In the genomic region with DNA sequence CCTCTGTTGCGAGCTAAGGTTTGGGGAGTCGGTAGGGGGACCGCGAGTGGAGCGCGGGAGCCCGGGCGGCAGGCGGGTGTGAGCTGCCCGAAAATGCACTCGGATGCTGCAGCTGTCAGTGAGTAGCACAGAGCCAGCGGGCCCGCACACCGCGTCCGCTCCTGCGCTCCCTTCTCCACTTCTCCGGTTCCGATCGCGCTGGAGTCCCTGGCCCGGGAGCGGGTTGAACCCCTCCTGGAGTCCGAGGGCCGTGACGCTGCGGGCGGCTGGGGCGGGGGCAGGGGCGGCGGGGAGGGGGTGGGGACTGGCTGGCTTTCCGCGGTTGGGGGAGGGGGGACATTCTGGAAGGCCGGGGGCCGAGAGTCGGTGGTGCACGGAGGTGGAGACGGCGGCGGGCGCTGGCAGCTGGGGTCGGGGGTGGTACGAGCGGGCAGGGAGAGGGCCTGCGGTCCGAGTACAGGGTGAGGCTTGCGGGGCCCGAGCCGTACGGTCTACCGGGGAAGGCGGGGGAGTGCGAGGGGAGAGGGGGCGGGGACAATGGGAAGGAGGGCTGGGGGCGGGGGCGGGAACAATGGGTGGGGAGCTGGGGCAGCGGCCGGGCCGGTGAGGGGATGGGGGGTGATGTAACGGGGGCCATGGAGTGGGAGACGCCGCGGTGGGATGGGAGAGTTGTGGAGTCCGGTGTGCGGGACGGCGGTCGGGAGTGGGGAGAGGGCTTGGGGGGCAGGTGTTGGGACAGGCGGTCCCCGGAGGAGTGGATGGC, we compare ENCODE assay signal across 8 mouse cellular contexts. TPM values are rescaled to one million over a fixed set of nuclear protein-coding genes. Genes with fewer than 3 reads are reported as not detected.
DNase-seq lines count a peak whose midpoint lies in the region; ATAC-seq and TF ChIP-seq lines count a peak whose summit lies in the region.

No protein-coding gene starts in this region.

- TF ChIP-seq POLR2A in kidney, adult 2 months (IDR thresholded peaks at IDR 0.05; ENCODE audit: low read depth, low read length): peak; percentile 26

- peaks cover 5% of the 10 kb centered on the region for H3K4me1 ChIP-seq in kidney, adult 2 months (ENCODE audit: control insufficient read depth, insufficient read depth, low read length)
- H3K4me1 ChIP-seq in G1E (ENCODE audit: insufficient read depth, low read depth, low read length): peaks cover 29% of the 10 kb centered on the region
- H3K4me1 ChIP-seq in embryonic facial prominence, embryonic 12.5 days: peaks cover 3% of the 10 kb centered on the region; the same call in 1 of the 2 replicates
- peaks cover 11% of the 10 kb centered on the region for H3K4me1 ChIP-seq in intestine, embryonic 14.5 days (replicated peaks; ENCODE audit: control insufficient read depth, insufficient read depth, low read length)

- H3K9ac ChIP-seq in embryonic facial prominence, embryonic 12.5 days: peak overlapping the region; percentile 70
- peak overlapping the region; percentile 66 for H3K9ac ChIP-seq in intestine, embryonic 14.5 days (ENCODE audit: low read length)

- no peak for ATAC-seq in G1E (ENCODE audit: extremely low read depth, insufficient number of reproducible peaks, low FRiP score, poor library complexity, severe bottlenecking)
- ATAC-seq in embryonic facial prominence, embryonic 12.5 days (ENCODE audit: insufficient number of reproducible peaks, insufficient read depth, low FRiP score, low TSS enrichment): peak; percentile 30
- peak; percentile 69 for ATAC-seq in intestine, embryonic 14.5 days (replicated peaks; ENCODE audit: low FRiP score, low TSS enrichment, low read depth)

- no peaks in the 10 kb centered on the region for H3K9me3 ChIP-seq in G1E (replicated peaks)
- no peaks in the 10 kb centered on the region for H3K9me3 ChIP-seq in embryonic facial prominence, embryonic 12.5 days
- no peaks in the 10 kb centered on the region for H3K9me3 ChIP-seq in intestine, embryonic 14.5 days (ENCODE audit: control insufficient read depth, low read length)

- no peak for TF ChIP-seq CTCF in kidney, adult 2 months (conservative IDR thresholded peaks at IDR 0.05; ENCODE audit: insufficient read depth, insufficient read length, low read depth, low read length)
- no peak for TF ChIP-seq CTCF in G1E (IDR thresholded peaks at IDR 0.05; ENCODE audit: low read depth, low read length)

- H3K27me3 ChIP-seq in kidney, adult 2 months (replicated peaks; ENCODE audit: control insufficient read depth, insufficient read depth, low read length): no peaks in the 10 kb centered on the region
- H3K27me3 ChIP-seq in G1E (ENCODE audit: insufficient read depth, low read length): no peaks in the 10 kb centered on the region
- no peaks in the 10 kb centered on the region for H3K27me3 ChIP-seq in embryonic facial prominence, embryonic 12.5 days
- H3K27me3 ChIP-seq in intestine, embryonic 14.5 days (replicated peaks; ENCODE audit: control insufficient read depth, insufficient read depth, low read length): no peaks in the 10 kb centered on the region

- H3K27ac ChIP-seq in kidney, adult 2 months (ENCODE audit: insufficient read depth, low read depth, low read length): peak overlapping the region; percentile 58; the same call in 1 of the 2 replicates
- H3K27ac ChIP-seq in embryonic facial prominence, embryonic 12.5 days: peak overlapping the region; percentile 96
- peak overlapping the region; percentile 90 for H3K27ac ChIP-seq in intestine, embryonic 14.5 days (ENCODE audit: low read depth)

- H3K4me3 ChIP-seq in kidney, adult 2 months (ENCODE audit: insufficient read depth, low read depth, low read length): peak overlapping the region; percentile 91
- H3K4me3 ChIP-seq in G1E (ENCODE audit: low read depth, low read length): peak overlapping the region; percentile 93
- peak overlapping the region; percentile 94 for H3K4me3 ChIP-seq in embryonic facial prominence, embryonic 12.5 days
- H3K4me3 ChIP-seq in intestine, embryonic 14.5 days (ENCODE audit: low read depth, low read length): peak overlapping the region; percentile 79

- 1% methylated on average over 66 of the region's 70 CpGs for WGBS in kidney, adult 2 months
- 1% methylated on average over 64 of the region's 70 CpGs for WGBS in embryonic facial prominence, embryonic 12.5 days
- 2% methylated on average over 70 of the region's 70 CpGs for WGBS in intestine, embryonic 14.5 days

- DNase-seq in kidney, adult 2 months: no peak
- no peak for DNase-seq in kidney, postnatal 14 days
- DNase-seq in G1E (ENCODE audit: low spot score): peak; percentile 61
- DNase-seq in intestine, embryonic 14.5 days (ENCODE audit: low spot score): no peak
- peak; percentile 11 for DNase-seq in lung, postnatal 36 days
- no peak for DNase-seq in layer of hippocampus, adult 8-10 months (ENCODE audit: low spot score in 2 of 2)
- no peak for DNase-seq in ovary, postnatal 14 days (ENCODE audit: low spot score)

- no peaks in the 10 kb centered on the region for H3K36me3 ChIP-seq in kidney, adult 2 months (ENCODE audit: control insufficient read depth, insufficient read depth, low read length)
- H3K36me3 ChIP-seq in G1E (replicated peaks): peaks cover 4% of the 10 kb centered on the region
- H3K36me3 ChIP-seq in embryonic facial prominence, embryonic 12.5 days: no peaks in the 10 kb centered on the region
- H3K36me3 ChIP-seq in intestine, embryonic 14.5 days (ENCODE audit: control insufficient read depth, insufficient read depth, low read length): no peaks in the 10 kb centered on the region

- peak overlapping the region; percentile 97 for H3K4me2 ChIP-seq in embryonic facial prominence, embryonic 12.5 days (replicated peaks)
- H3K4me2 ChIP-seq in intestine, embryonic 14.5 days (ENCODE audit: low read length): peak overlapping the region; percentile 89

RNA-seq across cellular contexts. Expression of a gene that starts 10.5 kb away (rescaled TPM):
- polyA plus RNA-seq in kidney, adult 2 months (2012; rRNA removed): 12.3 and 14.2 TPM in 2 replicates
- total RNA-seq in G1E (2014; fragmentation: Nextera tagmentation) (25.4 and 36.0 TPM in 2 replicates), G1E (2017) (23.6 and 29.9 TPM in 2 replicates)
- 15.6 and 17.6 TPM in 2 replicates for polyA plus RNA-seq in G1E (2012)
- polyA plus RNA-seq in embryonic facial prominence, embryonic 12.5 days (2016; fragmentation: Nextera tagmentation; extraction: Ambion mirVana): 37.9 and 39.4 TPM in 2 replicates
- 28.3 and 30.3 TPM in 2 replicates for polyA plus RNA-seq in intestine, embryonic 14.5 days (2014; fragmentation: Nextera tagmentation; extraction: Ambion mirVana)
- total RNA-seq in layer of hippocampus, adult 8-10 months (2022): 100 to 1,000 TPM; 118 to 135 (median 124) TPM

Comparison
In these comparisons a context has a peak if more than half of its experiments do, and no peak if none do; other contexts are left out.
1. DNase-seq: peak in G1E (single experiment) and lung, postnatal 36 days (single experiment); none in kidney, adult 2 months (single experiment), kidney, postnatal 14 days (single experiment), intestine, embryonic 14.5 days (single experiment), layer of hippocampus, adult 8-10 months (0 of 2) and ovary, postnatal 14 days (single experiment).
2. Peak in every context shown above with its lines, with median percentiles within 50 percentile points of each other: H3K27ac ChIP-seq and H3K4me3 ChIP-seq.